Mouse (Mus musculus) left cerebral cortex, postnatal 10 days (tissue): ENCODE measurements at regions not wholly inside any gene's neighbourhood (a gene's known extent, or its start where the extent isn't known, plus 50 kb on each side); places are given as distances from the start of the nearest gene placed in this dataset.

Experiments
- DNase-seq, 2 experiments: peaks; one replicate each; pipeline ENCODE4 v3.0.0; 2021 to 2022; ENCODE audit warnings: low spot score in 2 of 2, mixed read lengths in 1 of 2; ENCODE audit errors: extremely low spot score in 1 of 2
- intact Hi-C: fragments of 180-260 bp; cut with DNase I; formaldehyde crosslinking; loops from one replicate; pipeline ENCODE4 v1.15.1; 2025

DNA sequence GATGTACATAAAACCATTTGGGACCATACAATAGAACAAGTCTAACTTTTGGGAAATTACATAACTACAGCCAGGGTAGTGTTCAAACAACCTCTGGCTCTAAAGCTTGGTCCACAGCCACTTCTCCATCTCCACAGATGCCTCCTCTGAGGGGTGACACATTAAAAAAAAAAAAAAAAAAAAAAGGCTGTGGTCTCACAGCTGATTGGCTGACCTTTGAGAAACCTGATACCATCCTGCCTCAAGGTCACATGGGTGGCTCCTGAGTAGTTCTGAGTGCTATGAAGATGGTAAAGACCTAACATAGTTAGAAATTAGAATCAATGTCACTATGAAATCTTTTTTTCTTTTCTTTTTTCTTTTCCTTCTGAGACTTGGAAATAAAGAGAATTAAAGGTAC is 102.4 kb downstream of the Tmem182 start:
- intact Hi-C loops = no loop called here
- DNase-seq = no peak

DNA sequence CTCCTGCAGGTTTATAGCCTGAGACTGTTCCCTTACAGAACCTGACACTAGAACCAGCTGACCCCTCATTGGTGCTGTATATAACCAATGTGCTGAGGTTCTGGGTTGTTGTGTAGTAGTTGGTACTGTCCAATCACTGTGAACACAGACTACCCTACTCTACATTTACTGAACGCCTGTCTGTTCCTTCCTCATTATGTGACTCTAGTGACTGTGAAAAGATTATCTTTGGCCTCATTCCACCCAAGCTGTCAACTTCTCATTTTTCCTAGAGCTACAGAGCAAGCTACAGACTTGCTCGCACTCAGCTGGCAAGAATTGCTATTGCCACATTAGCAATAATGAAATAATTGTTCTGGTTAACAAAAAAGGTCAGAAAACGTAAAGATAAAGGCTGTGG is 108.2 kb downstream of the Tmem182 start:
- DNase-seq = no peak
- intact Hi-C loops = no loop called here

DNA sequence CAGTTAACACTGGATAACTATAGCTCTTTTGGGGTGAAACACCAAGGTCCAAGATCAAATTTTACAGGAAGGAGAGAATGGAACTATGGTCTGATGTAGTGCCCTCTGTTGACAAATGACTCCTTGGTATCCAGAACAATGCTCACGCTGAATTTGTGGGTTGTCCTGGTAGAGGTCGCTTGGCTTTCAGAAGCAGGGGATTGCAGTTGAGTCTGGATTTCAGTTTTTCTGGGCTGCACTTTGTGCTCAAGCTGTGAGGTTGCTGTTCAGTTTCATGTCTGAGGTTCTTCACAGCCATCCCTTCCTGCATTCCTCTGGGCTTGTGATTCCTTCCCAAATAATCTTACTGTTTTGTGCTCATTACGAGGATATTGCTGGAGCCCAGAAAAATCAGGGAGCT is 118.9 kb downstream of the Tmem182 start:
- intact Hi-C loops = no loop called here

DNA sequence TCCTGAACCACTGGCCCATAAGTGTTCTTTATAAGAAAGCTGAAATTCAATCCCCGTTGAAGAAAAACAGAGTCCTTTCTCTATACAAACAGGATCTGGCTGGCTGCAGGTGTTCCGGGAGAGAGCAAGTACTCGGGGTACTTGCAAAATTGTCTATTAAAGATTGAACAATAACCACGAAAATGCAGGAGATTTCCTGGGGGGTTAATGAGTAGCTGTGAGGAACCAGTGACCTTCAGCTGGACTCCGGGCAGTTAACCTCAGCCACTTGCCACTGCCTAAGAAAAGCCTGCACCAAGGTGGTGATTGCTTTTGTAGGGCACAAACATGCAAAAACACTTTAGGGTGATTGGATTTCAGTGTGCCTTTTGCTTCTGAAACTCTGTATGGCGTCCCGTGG is 119.4 kb downstream of the Tmem182 start:
- intact Hi-C loops = no loop called here
- no peak for DNase-seq

More for the DNA sequence above, 118.9 kb downstream of the Tmem182 start:
- DNase-seq = no peak

DNA sequence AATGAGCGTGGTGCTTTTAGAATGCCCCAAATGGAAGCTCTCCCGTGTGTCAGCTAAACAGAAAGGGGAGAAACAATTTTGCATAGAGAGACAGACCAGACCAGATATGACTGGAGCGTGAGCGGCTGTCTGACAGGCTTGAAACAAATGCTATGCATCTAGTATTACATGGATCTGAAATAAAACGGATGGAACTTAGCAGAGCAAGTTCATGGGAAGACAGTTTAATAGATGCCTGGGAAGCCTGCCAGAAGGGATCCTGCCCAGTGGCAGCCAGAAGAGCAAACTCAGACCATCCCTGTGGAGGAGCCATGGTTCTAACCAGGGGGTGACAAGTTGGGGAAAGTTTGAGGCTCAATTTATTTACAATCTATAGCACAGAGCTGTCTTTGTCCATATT is 126.0 kb downstream of the Tmem182 start:
- intact Hi-C loops = no loop called here
- no peak for DNase-seq

DNA sequence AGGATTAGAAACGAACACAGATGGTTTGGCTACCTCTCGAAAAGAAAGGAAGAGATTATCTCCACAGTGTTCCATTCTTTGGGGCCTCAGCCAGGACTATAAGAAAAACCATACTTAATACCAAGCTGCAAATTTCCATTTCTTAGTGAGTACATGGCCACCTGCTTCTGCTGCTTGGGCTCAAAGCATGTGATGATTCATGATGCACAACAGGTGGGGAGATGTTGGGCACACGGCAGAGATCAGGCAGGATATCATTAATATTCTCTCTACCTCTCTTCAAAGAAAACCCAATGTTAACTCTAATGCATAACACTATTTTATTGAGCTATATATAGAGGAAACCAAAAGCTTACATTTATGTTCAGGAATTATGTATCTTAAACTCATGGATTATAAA is 131.3 kb downstream of the Tmem182 start:
- no peak for DNase-seq
- intact Hi-C loops = no loop called here

DNA sequence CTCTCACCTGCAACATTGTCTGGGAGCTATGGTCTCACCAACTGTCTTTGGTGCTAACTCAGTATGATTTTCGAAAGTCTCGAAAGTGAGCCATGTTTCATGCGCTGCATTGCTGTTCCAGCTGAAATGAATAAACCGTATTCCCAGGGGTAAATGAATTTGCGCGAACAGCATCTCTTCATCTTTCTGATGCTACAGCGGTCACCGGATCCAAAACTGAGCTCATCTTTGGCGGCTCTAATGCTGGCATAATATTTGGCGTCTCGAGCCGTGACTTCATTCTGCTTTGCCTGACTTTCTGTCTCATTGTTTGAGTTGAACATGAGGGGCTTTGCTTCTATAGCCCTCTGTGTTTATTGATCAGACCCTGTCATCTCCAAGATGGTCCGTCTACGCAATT is 137.3 kb downstream of the Tmem182 start:
- DNase-seq = no peak
- intact Hi-C loops = no loop called here

DNA sequence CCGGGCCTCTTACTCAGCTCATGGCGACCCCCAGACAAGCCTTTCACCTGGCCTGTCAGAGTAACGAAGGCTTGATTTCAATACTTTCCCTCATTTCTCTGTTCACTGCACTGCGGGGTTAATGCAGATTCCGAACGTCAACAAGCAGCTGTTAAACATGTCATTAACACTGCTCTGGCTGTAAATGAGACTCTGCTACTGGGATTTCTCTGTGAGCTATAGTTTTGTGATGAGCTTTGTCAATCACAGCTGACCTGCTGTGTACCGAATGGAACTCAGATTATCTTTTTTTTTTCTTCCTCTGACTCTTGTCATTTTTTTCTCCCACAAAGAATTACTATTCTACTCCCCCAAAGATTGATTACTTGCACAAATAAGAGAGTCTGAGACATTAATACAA is 137.8 kb downstream of the Tmem182 start:
- intact Hi-C loops = no loop called here
- DNase-seq = no peak

DNA sequence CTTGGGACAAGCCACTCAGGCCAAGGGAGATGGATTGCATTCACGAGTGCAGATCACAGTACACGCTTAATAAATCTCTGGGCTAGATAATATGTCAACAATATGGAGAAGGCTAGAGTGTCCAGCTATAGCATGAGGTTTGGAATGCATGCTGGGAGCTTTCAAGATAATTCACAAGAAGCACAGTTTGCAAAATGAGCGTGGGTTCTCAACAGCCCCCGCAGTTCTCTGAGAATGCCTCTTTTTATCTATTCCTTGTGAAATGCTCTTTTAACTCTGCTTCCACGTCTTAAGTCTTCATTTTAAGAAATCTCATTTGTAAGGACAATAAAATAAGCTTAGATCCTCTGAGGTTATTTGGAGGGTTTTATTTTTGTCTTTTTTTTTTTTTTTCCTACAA is 145.2 kb downstream of the Tmem182 start:
- intact Hi-C loops = no loop called here
- no peak for DNase-seq

DNA sequence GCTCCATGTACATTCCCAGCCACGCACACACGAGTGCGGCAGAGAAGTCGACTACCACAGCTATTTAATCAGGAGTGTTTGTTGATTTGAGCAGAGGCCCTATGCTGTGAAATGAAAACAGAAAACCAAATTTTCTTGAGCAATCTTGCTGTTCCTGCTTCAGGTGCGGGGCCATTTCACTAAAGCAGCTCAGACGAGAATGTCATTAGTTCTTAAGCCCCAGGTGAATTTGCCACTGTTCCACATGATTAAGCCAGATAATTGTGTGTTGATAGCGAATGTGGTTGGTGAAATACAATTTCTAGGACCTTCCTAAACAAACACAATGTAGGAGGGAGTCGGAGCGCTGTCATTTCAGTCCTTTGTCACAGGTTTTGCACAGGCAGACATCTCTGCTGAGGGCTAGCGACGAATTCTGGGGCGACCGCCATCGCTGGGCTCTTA is 149.3 kb downstream of the Tmem182 start:
- no peak for DNase-seq
- intact Hi-C loops = no loop called here

DNA sequence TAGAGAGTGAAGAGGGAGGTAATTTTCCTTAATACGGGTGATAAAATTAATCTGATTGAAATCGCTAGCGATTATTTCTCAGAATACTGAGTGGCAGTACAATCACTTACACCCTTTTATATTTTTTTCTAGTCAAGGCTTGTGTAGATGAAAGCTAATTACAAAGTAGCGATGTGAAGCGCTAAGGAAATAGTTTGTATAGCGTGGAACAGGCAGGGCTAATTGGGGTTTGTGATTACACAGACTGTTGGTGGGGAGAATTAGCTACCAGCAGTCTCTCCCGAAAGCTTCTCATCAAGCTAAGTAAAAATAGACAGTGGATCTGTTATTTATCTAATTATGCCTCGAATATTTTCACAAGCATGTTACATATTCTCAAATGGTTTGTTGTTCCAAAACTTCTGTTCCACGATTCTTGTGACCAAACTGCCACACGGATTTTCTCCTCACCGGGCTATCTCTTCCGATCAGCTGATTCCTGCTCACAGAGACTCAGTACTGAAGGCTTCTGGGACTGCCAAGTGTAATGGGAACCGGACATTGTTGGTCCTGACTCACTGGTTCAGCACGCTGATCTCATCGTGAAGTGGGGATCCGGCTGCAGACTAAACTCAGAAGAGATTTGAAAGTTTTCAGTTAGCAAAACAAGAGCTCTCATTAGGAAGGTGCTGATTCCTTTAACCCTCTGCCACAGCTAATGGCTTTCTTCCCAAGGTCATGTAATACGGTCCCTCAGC is 162.5 kb downstream of the Tmem182 start:
- intact Hi-C loops = no loop called here
- DNase-seq = no peak

DNA sequence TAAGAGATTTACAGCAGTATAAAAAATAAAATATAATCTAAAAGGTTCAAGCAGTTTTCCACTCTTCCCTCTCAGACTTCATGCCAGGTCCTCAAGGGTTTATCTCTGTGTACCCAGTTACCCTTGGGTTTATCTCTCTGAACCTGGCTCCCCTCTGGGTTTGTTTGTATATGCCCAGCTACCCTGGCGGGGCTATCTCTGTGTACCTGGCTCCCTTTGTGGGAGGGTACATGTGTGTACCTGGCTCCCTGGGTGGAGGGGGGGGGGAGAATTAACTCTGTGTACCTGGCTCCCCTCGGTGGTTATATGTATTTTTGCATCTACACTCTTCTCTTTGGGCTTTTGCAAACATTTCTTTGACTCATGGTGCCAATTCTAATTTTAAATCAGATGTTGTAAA is 178.4 kb downstream of the Tmem182 start:
- DNase-seq = no peak
- intact Hi-C loops = no loop called here

DNA sequence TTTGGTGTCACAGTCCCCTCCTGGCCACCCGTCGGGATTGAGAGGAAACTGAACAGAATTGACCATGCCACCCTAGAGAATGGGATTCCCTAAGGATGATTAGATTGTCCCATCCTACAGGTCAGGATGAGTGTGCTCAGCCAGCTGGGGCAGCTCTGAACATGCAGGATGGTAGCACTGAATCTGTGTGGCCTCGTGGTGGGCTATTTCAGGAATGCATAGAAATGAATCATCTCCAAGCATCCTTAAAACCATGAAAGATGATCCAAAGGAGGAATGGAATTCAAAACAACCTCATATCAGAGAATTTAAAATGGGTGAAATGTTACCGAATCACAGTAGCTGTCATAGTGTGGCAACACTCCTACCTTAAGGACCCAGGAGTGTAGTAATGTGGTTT is 187.9 kb downstream of the Tmem182 start:
- DNase-seq = no peak
- intact Hi-C loops = loop anchor here (10.0 kb wide), 1 partner anchor 109 kb away; no protein-coding TSS in a partner anchor

DNA sequence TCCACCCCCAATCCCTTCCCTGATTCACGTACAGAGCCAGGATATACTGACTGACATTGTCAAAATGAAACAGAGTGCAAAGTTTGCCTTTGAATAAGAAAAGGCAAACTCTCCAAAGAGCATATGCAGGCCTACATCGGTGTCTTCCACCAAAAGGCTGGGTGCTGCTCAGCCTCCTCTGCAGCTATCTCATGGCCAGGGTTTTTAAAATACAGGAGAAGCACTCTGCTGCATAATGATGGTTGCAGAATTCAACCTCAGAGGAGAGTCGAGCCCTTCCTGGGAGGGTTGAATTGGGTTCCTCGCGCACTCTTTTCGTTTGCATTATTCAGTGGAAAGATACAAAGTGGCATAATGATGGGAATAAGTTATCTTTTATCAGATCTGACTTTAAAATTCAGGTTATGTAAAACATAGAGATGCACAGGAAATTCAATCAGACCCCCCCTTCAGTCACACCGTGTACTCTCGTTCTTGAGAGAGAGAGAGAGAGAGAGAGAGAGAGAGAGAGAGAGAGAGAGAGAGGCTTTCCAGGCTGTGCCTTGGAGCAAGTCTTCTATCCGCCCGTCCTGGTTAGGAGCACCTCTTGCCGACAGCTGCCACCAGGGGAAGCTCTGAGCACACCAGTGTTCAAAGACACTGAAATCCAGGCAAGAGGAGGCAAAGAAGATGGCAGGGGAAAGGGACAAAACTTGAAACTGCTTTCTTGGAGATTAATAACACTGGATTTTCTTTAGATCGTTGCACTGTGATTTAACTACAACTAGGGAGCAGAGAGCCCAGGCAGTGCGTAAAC is 196.0 kb downstream of the Tmem182 start:
- intact Hi-C loops = loop anchor here (10.0 kb wide), 1 partner anchor 143 kb away; no protein-coding TSS in a partner anchor
- peak; percentile 52 to 57 for DNase-seq

DNA sequence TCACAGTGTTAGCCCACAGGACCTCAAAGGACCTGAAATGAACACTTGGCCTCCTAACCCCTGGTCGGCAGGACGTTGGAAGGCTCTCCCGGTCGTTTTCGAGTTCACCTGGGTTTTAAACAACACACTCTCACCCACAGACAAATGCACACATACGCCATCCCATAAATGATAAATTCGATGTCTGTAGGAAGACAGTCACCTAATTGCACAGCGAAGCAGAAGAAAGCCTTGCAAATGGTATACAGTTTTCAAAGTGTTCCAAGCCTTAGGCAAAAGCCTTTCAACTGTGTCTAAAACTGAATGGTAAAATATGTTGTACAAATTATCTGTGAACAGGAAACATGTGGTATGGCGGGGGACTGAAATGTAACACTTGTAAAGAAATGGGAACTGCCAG is 196.6 kb downstream of the Tmem182 start:
- intact Hi-C loops = loop anchor here (10.0 kb wide), 1 partner anchor 143 kb away; no protein-coding TSS in a partner anchor
- no peak for DNase-seq

DNA sequence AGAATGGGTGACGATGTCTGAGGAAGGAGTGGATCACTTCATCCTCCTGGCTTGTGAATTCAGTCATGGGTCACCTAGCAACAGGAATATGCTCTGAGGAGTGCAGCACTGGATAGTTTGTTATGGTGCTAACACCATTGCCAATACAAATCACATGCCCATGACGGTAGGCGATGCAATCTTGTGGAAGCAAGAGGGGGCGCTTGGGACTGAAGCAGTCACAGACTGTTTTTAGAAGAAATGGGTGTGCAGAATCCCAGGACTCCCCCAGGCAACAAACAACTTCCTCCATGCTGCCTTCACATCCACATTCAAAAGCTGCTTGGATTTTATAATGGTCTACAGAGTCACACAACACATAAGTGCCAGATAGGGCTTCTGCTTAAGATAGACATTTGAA is 221.5 kb downstream of the Tmem182 start:
- intact Hi-C loops = no loop called here
- DNase-seq = no peak

DNA sequence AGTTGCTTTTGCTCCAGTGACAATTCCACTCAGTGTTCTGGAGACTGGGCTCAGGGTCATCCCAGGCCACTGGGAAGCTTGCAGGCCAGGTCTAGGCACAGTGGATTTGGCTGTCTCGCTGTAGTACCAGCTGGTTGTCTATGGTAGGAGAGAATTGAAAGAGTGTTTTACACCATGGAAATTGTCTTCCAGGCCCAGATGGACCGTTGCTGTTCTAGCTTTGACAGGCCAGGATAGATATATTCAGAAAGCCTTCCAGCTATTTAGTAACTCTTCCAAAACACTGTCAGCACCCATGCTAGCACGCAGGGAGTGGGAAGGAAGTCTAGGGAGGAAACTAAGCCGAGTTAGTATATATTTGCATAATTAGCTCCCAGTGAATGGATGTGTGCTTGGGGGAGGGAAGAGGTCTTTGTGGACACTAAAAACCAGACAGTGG is 222.2 kb downstream of the Tmem182 start:
- intact Hi-C loops = no loop called here
- DNase-seq = peak; percentile 30 to 77

DNA sequence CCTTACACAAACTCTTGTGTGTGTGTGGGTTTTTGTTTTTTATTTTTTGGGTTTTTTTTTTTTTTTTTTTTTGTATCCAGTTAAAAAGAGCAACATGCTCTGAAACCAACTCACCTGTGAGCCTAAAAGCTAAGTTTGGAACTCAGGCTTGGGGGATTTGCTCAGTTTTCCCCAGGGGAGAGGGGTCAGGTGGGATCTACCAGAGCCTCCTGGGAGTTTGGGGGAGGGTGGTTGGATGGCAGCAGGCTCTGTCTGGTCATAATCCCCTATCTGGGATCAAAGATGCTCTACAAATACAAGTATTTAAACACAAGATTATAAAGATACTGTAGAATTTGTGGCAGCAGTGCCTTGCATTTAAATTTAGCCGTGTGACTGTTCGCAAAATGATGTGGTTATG is 222.6 kb downstream of the Tmem182 start:
- DNase-seq = no peak
- intact Hi-C loops = no loop called here

DNA sequence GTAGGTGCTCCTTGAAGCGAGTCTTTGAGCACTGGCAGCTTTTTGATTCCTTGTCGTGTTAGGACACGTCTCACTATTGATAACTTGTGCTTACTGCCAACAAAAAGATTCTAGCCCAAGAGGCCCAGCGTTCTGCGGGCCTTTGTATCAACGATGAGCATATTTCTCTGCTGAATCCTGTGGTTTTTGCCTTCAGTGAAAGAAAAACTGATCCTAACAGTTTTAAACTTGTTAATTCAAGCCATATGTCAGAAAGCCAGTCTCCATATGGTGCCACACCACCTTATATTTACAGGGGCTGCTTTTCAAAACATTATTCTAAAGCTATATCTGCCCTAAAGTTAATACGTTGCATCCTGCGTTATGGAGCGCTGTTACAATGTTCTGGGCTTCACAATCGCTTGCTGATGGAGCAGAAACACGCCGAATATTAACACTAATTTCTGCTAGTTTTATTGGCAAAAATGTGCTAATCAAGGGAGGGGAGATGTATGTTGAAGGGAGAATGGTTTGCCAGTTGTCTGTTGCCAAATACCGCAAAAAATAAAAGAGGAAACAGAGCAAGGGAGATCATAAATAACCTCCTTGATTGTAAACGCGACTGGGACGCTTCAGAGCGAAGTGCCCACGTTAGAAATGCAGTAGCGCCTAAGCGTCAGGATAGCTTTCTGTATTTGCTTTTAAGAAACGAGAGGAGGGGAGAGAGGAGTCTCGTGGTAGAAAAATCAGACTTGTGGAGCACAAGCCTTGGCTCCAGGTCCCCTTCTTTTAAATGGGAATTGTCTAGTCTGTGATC is 229.9 kb downstream of the Tmem182 start:
- no peak for DNase-seq
- intact Hi-C loops = loop anchor here (10.0 kb wide), 2 partner anchors 150 to 1660 kb away; partner anchors contain the start of gene Pou3f3
